Mouse (Mus musculus): ENCODE data around the gene Mitf. TPM values are rescaled to one million over a fixed set of nuclear protein-coding genes. Genes with fewer than 3 reads are reported as not detected.

Gene Mitf
- polyA plus RNA-seq (2015; fragmentation: Nextera tagmentation; extraction: Ambion mirVana) = 1.7 and 2.4 TPM in 2 replicates

DNA sequence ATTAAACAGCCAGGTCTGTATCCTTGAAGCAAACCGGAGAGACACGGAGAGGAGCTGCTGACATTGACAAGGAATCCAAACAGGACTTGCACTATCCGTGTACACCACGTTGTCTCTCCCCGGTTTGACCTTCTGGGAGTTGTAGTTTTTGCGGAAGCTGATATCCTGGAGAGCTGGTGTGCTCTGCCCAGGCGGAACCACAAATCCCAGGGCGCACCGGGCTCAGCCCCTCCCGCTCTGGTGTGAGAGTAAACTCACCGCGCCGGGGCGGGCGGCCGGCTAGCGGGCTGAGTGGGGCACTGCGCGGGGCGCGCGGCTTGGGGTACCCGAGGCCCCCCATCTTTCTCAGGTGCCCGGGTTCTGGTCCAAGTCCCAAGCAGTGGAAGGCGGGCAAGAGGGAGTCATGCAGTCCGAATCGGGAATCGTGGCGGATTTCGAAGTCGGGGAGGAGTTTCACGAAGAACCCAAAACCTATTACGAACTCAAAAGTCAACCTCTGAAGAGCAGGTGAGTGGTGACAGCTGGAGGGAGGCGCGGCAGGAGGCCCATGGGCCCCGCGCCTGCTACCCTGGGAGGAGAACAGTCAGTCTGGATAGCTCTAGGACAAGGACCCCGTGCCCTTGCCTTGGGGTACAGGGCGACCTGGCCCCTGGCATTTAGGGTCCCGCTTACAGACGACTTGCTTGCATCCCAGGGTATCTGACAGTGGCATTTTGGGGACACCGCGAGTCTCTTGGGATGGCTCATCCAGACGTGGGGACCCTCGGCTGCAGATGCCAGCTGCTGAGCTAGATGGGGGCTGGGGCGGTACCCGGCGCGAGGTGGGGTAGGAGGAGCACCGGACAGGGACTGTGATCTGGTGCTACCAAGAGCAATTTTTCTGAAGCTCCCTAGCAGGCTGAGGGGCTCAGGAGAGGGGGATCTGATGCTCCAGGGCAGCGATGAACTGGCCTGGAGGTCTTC lies at the start of gene Mitf:
Gene Mitf (plus strand): TSS at position 272 of the 963 bp plus-strand sequence.
- ATAC-seq (ENCODE audit: low FRiP score, low read depth) = peak; percentile 100
- Histone ChIP-seq H3K9me3 (no peaks in the 10 kb centered on the region), H3K27ac (no peak within 1 kb of the TSS), H3K4me1 (peaks cover 11% of the 10 kb centered on the region), H3K9ac (peak within 1 kb of the TSS; percentile 73), H3K27me3 (peaks cover 19% of the 10 kb centered on the region), H3K4me3 (peak within 1 kb of the TSS; percentile 61), H3K36me3 (no peaks in the 10 kb centered on the region), H3K4me2 (replicated peaks) (peak within 1 kb of the TSS; percentile 99)
- WGBS = under 1% methylated on average over 51 of the region's 51 CpGs

DNA sequence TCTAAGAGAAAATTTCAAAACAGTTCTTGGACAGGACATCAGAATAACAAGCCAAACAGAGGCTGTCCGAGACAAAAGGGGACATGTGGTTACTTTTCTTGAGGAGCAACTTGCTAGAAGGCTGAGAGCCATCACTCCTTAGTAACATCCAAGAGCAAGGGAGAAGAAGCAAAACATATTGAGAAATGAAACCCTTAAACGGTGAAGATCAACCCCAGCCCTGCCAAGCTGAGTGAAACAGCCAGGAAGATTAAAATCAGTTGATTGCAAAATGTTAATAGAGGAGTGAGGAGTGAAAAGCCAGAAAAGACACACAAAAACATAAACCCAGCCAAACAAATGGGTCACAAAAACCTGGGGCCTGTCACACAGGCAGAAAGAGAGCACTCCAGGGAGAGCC lies 49.5 kb upstream of the Mitf start:
- H3K36me3 ChIP-seq = no peaks in the 10 kb centered on the region
- no peak for ATAC-seq (ENCODE audit: low FRiP score, low read depth)
- no peak overlapping the region for H3K9ac ChIP-seq
- no peak overlapping the region for H3K4me3 ChIP-seq
- H3K27me3 ChIP-seq = no peaks in the 10 kb centered on the region; the same call in 1 of the 2 replicates
- no peaks in the 10 kb centered on the region for H3K9me3 ChIP-seq
- no peaks in the 10 kb centered on the region for H3K4me1 ChIP-seq
- no peak overlapping the region for H3K27ac ChIP-seq
- 79% methylated on average over 2 of the region's 2 CpGs for WGBS
- H3K4me2 ChIP-seq (replicated peaks) = no peak overlapping the region

GRCm38 (mm10) chr6:97758884-97759283 lies 48.0 kb upstream of the Mitf start:
- Histone ChIP-seq H3K9ac (no peak overlapping the region), H3K27me3 (no peaks in the 10 kb centered on the region; the same call in 1 of the 2 replicates), H3K36me3 (no peaks in the 10 kb centered on the region), H3K4me1 (no peaks in the 10 kb centered on the region), H3K4me3 (no peak overlapping the region), H3K9me3 (no peaks in the 10 kb centered on the region), H3K4me2 (replicated peaks) (no peak overlapping the region), H3K27ac (no peak overlapping the region)
- ATAC-seq (ENCODE audit: low FRiP score, low read depth) = peak; percentile 73
- WGBS = 61% methylated on average over 4 of the region's 4 CpGs

GRCm38 (mm10) chr6:97759301-97759700 lies 47.6 kb upstream of the Mitf start:
- H3K9me3 ChIP-seq = no peaks in the 10 kb centered on the region
- no peak overlapping the region for H3K9ac ChIP-seq
- no peak overlapping the region for H3K27ac ChIP-seq
- H3K36me3 ChIP-seq = no peaks in the 10 kb centered on the region
- no peak overlapping the region for H3K4me3 ChIP-seq
- no peaks in the 10 kb centered on the region; the same call in 1 of the 2 replicates for H3K27me3 ChIP-seq
- WGBS = 26% methylated on average over 4 of the region's 4 CpGs
- ATAC-seq (ENCODE audit: low FRiP score, low read depth) = no peak
- H3K4me1 ChIP-seq = no peaks in the 10 kb centered on the region
- H3K4me2 ChIP-seq (replicated peaks) = no peak overlapping the region

GRCm38 (mm10) chr6:97761326-97761725 lies 45.5 kb upstream of the Mitf start:
- ATAC-seq (ENCODE audit: low FRiP score, low read depth) = no peak
- H3K27me3 ChIP-seq = no peaks in the 10 kb centered on the region; the same call in 1 of the 2 replicates
- no peaks in the 10 kb centered on the region for H3K36me3 ChIP-seq
- no peak overlapping the region for H3K9ac ChIP-seq
- no peak overlapping the region for H3K27ac ChIP-seq
- no peaks in the 10 kb centered on the region for H3K4me1 ChIP-seq
- no peak overlapping the region for H3K4me2 ChIP-seq (replicated peaks)
- H3K9me3 ChIP-seq = no peaks in the 10 kb centered on the region
- no peak overlapping the region for H3K4me3 ChIP-seq
- 10% methylated on average over 4 of the region's 4 CpGs for WGBS

GRCm38 (mm10) chr6:97763970-97764369 lies 42.9 kb upstream of the Mitf start:
- Histone ChIP-seq H3K9ac (no peak overlapping the region), H3K4me2 (replicated peaks) (no peak overlapping the region), H3K27ac (no peak overlapping the region), H3K4me1 (no peaks in the 10 kb centered on the region), H3K4me3 (no peak overlapping the region), H3K27me3 (no peaks in the 10 kb centered on the region), H3K36me3 (no peaks in the 10 kb centered on the region), H3K9me3 (no peaks in the 10 kb centered on the region)
- 9% methylated on average over 3 of the region's 3 CpGs for WGBS
- ATAC-seq (ENCODE audit: low FRiP score, low read depth) = no peak

GRCm38 (mm10) chr6:97767836-97768235 lies 39.0 kb upstream of the Mitf start:
- no peaks in the 10 kb centered on the region for H3K36me3 ChIP-seq
- H3K27ac ChIP-seq = no peak overlapping the region
- H3K4me1 ChIP-seq = no peaks in the 10 kb centered on the region
- no peak overlapping the region for H3K4me2 ChIP-seq (replicated peaks)
- ATAC-seq (ENCODE audit: low FRiP score, low read depth) = no peak
- no peak overlapping the region for H3K4me3 ChIP-seq
- H3K27me3 ChIP-seq = no peaks in the 10 kb centered on the region
- no peaks in the 10 kb centered on the region for H3K9me3 ChIP-seq
- H3K9ac ChIP-seq = no peak overlapping the region
- 78% methylated on average over 2 of the region's 2 CpGs for WGBS

GRCm38 (mm10) chr6:97769549-97769948 lies 37.3 kb upstream of the Mitf start:
- ATAC-seq (ENCODE audit: low FRiP score, low read depth) = no peak
- Histone ChIP-seq H3K27ac (no peak overlapping the region), H3K4me1 (no peaks in the 10 kb centered on the region), H3K4me2 (replicated peaks) (no peak overlapping the region), H3K9me3 (no peaks in the 10 kb centered on the region), H3K36me3 (no peaks in the 10 kb centered on the region), H3K4me3 (no peak overlapping the region), H3K9ac (no peak overlapping the region), H3K27me3 (no peaks in the 10 kb centered on the region)
- WGBS = 85% methylated on average over 7 of the region's 7 CpGs

- WGBS = 88% methylated on average over 5 of the region's 5 CpGs
- ATAC-seq (ENCODE audit: low FRiP score, low read depth) = no peak
- H3K4me3 ChIP-seq = no peak overlapping the region
- no peaks in the 10 kb centered on the region for H3K36me3 ChIP-seq
- H3K27ac ChIP-seq = no peak overlapping the region
- no peaks in the 10 kb centered on the region for H3K4me1 ChIP-seq
- no peaks in the 10 kb centered on the region for H3K27me3 ChIP-seq
- no peaks in the 10 kb centered on the region for H3K9me3 ChIP-seq
- no peak overlapping the region for H3K9ac ChIP-seq
- H3K4me2 ChIP-seq (replicated peaks) = no peak overlapping the region
Measured at GRCm38 (mm10) chr6:97781316-97781715, 25.5 kb upstream of the Mitf start.

GRCm38 (mm10) chr6:97782291-97782690 lies 24.6 kb upstream of the Mitf start:
- 81% methylated on average over 6 of the region's 6 CpGs for WGBS
- Histone ChIP-seq H3K9ac (no peak overlapping the region), H3K4me2 (replicated peaks) (no peak overlapping the region), H3K27ac (no peak overlapping the region), H3K9me3 (no peaks in the 10 kb centered on the region), H3K36me3 (no peaks in the 10 kb centered on the region), H3K27me3 (no peaks in the 10 kb centered on the region), H3K4me3 (no peak overlapping the region), H3K4me1 (no peaks in the 10 kb centered on the region)
- ATAC-seq (ENCODE audit: low FRiP score, low read depth) = no peak

DNA sequence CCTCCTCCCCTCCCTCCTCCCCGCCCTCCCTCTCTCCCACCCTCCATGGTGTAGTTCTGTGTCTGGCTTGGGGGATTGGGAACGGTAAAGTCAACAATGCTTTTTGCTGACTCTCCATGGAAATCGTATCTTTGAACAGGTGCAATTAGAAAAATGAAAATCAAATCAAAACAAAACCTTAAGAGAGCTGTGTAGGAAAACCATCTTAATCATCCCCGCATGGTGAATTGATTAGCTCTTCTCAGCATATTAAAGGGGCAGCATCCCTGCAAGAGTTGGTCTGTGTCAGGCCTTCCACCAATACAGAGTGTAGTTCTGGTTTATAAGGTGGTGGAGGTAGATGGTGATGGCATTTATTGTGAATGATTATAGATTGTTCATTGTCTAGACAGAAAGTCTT lies 20.0 kb upstream of the Mitf start:
- Histone ChIP-seq H3K9me3 (no peaks in the 10 kb centered on the region), H3K27me3 (no peaks in the 10 kb centered on the region), H3K27ac (no peak overlapping the region), H3K4me3 (no peak overlapping the region), H3K4me2 (replicated peaks) (no peak overlapping the region), H3K9ac (no peak overlapping the region), H3K4me1 (no peaks in the 10 kb centered on the region), H3K36me3 (no peaks in the 10 kb centered on the region)
- WGBS = 81% methylated on average over 4 of the region's 4 CpGs
- no peak for ATAC-seq (ENCODE audit: low FRiP score, low read depth)

DNA sequence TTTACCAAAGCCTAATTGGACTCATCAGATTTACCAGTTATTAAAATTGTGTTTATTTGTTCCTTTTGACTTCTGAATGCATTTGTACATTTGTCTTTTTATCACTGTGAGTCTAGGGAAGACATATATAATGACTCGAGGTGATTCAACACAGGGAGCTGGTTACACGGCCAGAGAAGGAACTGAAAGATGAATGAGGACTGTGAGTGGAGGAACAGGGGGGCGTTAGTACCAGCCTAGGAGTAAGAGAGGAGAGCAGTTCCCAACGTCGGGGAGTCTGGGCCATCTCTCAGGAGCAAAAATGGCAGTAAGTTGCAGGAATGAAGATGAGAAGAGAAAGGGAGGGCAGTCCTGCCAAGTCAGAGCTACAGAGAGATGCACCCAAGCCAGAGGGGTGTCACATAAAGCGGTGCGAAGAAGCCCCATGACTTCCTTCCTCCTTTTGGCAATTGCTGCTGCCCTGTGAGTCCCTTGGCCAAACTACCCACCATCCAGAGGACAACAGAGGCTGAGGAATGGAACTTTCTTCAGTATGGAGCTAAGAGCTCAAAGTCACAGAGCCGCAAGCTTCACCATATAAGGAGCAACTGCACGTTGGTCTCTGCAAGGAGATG lies 18.4 kb upstream of the Mitf start:
- no peaks in the 10 kb centered on the region for H3K4me1 ChIP-seq
- H3K9me3 ChIP-seq = no peaks in the 10 kb centered on the region
- H3K36me3 ChIP-seq = no peaks in the 10 kb centered on the region
- H3K27me3 ChIP-seq = no peaks in the 10 kb centered on the region
- no peak overlapping the region for H3K27ac ChIP-seq
- no peak for ATAC-seq (ENCODE audit: low FRiP score, low read depth)
- WGBS = 82% methylated on average over 9 of the region's 9 CpGs
- H3K4me3 ChIP-seq = no peak overlapping the region
- H3K4me2 ChIP-seq (replicated peaks) = no peak overlapping the region
- no peak overlapping the region for H3K9ac ChIP-seq

Measured in limb, embryonic 13.5 days (tissue).